Mouse (Mus musculus): ENCODE measurements around the gene Zfp706. TPM values are rescaled to one million over a fixed set of nuclear protein-coding genes. Genes with fewer than 3 reads are reported as not detected.
A peak's percentile ranks its signal among the peaks of the same experiment; 100 is the strongest.

The Zfp706 gene
- polyA plus RNA-seq, 1 experiment from 2014 or later: 475 TPM

DNA sequence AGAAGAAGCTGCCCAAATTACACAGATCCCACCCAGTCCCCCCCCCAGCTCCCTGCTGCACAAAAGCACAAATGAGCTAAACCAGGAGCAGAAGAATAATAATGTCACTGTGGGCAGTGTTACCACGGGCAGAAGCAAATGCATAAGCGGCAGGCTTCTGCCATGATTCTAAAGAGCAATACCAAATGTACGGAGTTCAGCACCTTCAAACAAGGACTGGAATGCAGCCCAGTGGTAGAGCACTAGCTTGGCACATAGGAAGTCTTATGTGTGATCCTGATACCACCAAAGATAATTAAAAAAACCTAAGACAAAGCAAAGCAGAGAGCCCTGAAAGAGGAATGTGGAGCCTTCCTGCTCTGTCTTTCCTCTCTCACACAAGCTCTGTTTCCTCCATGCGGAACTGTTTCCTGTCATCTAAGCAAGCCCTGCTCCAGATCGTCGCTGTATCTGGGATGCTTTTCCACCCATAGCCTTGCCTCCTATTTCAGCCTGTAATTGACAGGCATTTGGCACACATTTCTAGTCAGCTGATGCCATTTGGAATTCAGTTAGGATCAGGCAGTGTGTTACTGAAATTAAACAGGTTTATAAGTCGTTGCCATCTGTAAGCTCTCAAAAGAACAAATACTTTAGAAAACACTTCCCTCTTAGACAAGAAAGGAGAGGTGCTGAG lies 29.0 kb upstream of the Zfp706 start:
- Histone ChIP-seq H3K27ac (peak overlapping the region; percentile 59; the same call in 1 of the 2 replicates), H3K27me3 (no peaks in the 10 kb centered on the region), H3K9me3 (no peaks in the 10 kb centered on the region), H3K4me1 (replicated peaks) (peaks cover 16% of the 10 kb centered on the region; the same call in 1 of the 2 replicates), H3K9ac (replicated peaks) (no peak overlapping the region), H3K36me3 (no peaks in the 10 kb centered on the region), H3K4me3 (replicated peaks) (no peak overlapping the region), H3K4me2 (no peak overlapping the region)
- 0 out of 2 replicates have a peak, but pooled peaks have one; percentile 54 for ATAC-seq (ENCODE audit: insufficient number of reproducible peaks, insufficient read depth, low FRiP score, low TSS enrichment, low read depth)
- WGBS: 50% methylated on average over 7 of the region's 7 CpGs

DNA sequence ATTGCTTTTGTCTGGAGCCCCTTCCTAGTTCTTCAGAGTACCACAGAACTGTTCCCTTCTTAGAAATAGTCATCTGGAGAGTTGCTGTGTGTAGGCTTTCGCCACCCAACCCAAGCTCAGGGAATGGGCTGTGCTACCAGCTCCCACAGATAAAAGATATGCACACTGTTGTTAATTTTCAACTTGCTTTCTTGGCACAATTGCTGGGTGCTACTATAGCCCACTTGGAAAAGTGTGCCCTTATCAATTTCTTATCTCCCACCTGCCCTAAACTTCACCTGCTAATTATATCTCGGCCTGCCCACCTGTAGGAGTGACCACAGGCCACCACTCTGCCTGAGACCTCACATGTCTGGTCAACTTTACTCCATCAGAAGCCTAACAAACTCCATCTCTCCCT lies 26.6 kb upstream of the Zfp706 start:
- WGBS: 87% methylated on average over 2 of the region's 2 CpGs
- Histone ChIP-seq H3K4me3 (replicated peaks) (no peak overlapping the region), H3K27me3 (no peaks in the 10 kb centered on the region), H3K36me3 (no peaks in the 10 kb centered on the region), H3K9ac (replicated peaks) (no peak overlapping the region), H3K9me3 (no peaks in the 10 kb centered on the region), H3K4me2 (no peak overlapping the region), H3K27ac (no peak overlapping the region), H3K4me1 (replicated peaks) (peaks cover 21% of the 10 kb centered on the region; the same call in 1 of the 2 replicates)
- no peak for ATAC-seq (ENCODE audit: insufficient number of reproducible peaks, insufficient read depth, low FRiP score, low TSS enrichment, low read depth)

DNA sequence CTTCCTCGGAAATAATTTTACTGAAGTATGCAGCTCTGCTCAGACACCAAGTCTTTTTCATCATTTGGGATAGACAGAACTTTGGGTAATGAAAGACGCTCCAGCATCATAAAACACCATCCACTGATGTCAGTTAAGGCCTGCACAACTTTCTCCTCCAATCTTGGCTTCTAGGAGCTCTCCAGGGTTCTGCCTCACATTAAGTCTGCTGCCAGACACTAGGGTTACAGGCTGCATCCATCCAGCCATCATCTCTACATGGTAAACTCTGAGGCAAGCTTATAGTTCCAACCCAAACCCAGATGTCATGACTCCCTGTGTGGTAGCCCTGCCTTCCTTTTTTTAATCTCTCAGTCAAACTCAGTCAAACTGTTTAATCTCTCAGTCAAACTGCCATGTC lies 25.9 kb upstream of the Zfp706 start:
- Histone ChIP-seq H3K4me2 (no peak overlapping the region), H3K27ac (no peak overlapping the region), H3K36me3 (no peaks in the 10 kb centered on the region), H3K4me3 (replicated peaks) (no peak overlapping the region), H3K9me3 (no peaks in the 10 kb centered on the region), H3K27me3 (no peaks in the 10 kb centered on the region), H3K9ac (replicated peaks) (no peak overlapping the region), H3K4me1 (replicated peaks) (peaks cover 21% of the 10 kb centered on the region; the same call in 1 of the 2 replicates)
- 69% methylated on average over 2 of the region's 2 CpGs for WGBS
- no peak for ATAC-seq (ENCODE audit: insufficient number of reproducible peaks, insufficient read depth, low FRiP score, low TSS enrichment, low read depth)

DNA sequence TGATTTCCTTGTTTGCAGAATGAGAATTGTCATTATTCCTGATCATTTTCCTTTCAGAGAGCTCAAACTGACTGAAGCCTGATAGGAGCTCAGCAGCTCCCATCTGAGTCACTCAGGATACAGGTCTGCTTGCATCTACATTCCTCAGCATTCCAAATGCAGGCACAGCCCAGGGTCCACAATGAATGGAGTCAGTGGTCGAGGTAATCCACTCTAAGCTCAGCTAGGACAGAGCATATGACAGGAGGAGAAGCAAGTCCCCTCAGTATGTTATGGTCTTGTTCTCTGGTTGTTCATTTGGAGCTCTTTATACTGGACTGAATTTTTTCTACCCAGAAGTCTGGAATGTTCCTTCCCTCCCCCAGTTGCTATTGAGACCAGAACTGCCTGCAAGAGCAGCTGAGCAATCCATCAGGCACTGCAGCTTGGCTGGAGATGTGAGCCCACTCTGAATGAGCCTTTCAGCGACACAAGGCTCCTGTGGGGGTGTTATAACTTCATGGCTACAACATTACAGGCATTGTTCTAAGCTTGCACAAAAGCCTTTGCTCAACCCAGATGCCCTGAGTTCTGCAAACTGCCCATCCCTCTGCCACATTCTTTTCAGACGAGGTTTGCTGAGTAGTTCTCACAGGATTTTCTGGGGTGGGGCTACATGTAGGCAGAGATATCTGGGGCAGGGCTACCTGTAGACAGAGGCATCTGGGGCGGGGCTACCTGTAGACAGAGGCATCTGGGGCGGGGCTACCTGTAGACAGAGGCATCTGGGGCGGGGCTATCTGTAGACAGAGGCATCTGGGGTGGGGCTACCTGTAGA lies 24.0 kb upstream of the Zfp706 start:
- no peak for ATAC-seq (ENCODE audit: insufficient number of reproducible peaks, insufficient read depth, low FRiP score, low TSS enrichment, low read depth)
- peak overlapping the region; percentile 56; the same call in 1 of the 2 replicates for H3K27ac ChIP-seq
- WGBS: 43% methylated on average over 6 of the region's 6 CpGs

DNA sequence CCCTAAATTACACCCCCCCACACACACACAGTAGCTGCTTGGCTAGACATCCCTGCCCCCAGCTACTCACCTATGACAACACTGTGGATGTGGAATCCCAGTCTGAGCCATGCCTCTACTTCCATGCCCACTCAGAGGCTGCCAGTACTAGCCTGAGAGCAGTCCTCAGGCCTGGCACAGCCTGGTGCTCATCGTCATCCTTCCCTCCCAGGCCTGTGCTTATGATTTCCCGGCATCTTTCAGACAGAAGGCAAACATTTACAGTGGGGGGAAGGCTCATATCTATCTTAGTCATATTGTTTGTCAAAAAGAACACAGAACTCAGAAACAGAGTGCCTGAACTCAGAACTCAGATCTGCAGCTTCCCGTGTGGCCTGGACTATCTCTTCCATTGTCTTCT lies 23.4 kb upstream of the Zfp706 start:
- 87% methylated on average over 3 of the region's 3 CpGs for WGBS
- Histone ChIP-seq H3K4me2 (no peak overlapping the region), H3K4me3 (replicated peaks) (no peak overlapping the region), H3K9ac (replicated peaks) (no peak overlapping the region), H3K27ac (0 out of 2 replicates have a peak overlapping the region, but pooled peaks have one; percentile 56), H3K27me3 (no peaks in the 10 kb centered on the region), H3K4me1 (replicated peaks) (peaks cover 8% of the 10 kb centered on the region; the same call in 1 of the 2 replicates), H3K9me3 (no peaks in the 10 kb centered on the region), H3K36me3 (no peaks in the 10 kb centered on the region)
- ATAC-seq (ENCODE audit: insufficient number of reproducible peaks, insufficient read depth, low FRiP score, low TSS enrichment, low read depth): no peak

More for the DNA sequence above, 24.0 kb upstream of the Zfp706 start:
- no peaks in the 10 kb centered on the region for H3K27me3 ChIP-seq
- H3K9ac ChIP-seq (replicated peaks): no peak overlapping the region
- no peak overlapping the region for H3K4me2 ChIP-seq
- no peaks in the 10 kb centered on the region for H3K36me3 ChIP-seq
- H3K4me3 ChIP-seq (replicated peaks): no peak overlapping the region
- no peaks in the 10 kb centered on the region for H3K9me3 ChIP-seq
- peaks cover 13% of the 10 kb centered on the region; the same call in 1 of the 2 replicates for H3K4me1 ChIP-seq (replicated peaks)

DNA sequence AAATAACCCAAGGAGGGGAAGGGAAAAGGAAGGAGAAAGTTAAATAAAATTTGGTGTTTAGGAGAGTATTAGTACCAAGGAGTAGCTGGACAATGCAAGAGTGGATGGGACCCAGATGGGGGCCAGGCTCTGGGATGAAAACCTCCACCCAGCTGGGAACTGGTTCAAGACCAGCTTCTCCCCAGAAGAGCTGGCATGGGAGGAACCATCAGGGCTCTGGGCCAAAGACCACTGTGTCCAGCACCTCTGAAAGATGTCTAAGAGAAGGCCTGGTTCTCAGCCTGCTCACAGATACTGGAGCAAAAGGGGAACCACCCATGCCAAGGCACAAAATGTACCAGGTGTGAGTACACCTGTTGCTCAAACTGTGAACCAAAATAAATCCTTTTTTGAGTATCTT lies 20.4 kb upstream of the Zfp706 start:
- Histone ChIP-seq H3K36me3 (no peaks in the 10 kb centered on the region), H3K4me2 (no peak overlapping the region), H3K9ac (replicated peaks) (no peak overlapping the region), H3K4me3 (replicated peaks) (no peak overlapping the region), H3K27me3 (no peaks in the 10 kb centered on the region), H3K4me1 (replicated peaks) (peaks cover 8% of the 10 kb centered on the region; the same call in 1 of the 2 replicates), H3K9me3 (no peaks in the 10 kb centered on the region), H3K27ac (no peak overlapping the region)
- ATAC-seq (ENCODE audit: insufficient number of reproducible peaks, insufficient read depth, low FRiP score, low TSS enrichment, low read depth): no peak

DNA sequence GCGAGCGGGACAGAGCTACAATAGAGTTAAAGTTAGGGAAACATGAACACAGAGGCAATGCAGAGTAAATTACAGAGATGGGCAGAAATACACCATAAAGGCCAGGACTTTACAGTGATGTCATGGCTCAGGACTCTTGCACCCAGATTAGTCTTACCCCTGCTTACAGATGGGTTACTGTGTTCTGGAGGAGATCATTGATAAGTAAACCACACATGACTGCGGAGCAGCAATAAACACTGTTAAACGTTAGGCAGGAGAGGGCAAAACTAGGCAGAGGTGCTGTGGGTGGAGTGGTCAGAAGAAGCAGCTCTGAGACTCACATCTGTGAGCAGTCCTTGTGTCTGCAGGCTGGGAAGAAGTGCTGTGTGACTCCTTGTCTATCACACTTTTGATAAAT lies 18.9 kb upstream of the Zfp706 start:
- Histone ChIP-seq H3K9me3 (no peaks in the 10 kb centered on the region), H3K4me1 (replicated peaks) (peaks cover 3% of the 10 kb centered on the region; the same call in 1 of the 2 replicates), H3K4me3 (replicated peaks) (no peak overlapping the region), H3K27ac (no peak overlapping the region), H3K27me3 (no peaks in the 10 kb centered on the region), H3K9ac (replicated peaks) (no peak overlapping the region), H3K4me2 (no peak overlapping the region), H3K36me3 (no peaks in the 10 kb centered on the region)
- no peak for ATAC-seq (ENCODE audit: insufficient number of reproducible peaks, insufficient read depth, low FRiP score, low TSS enrichment, low read depth)
- 70% methylated on average over 4 of the region's 4 CpGs for WGBS

DNA sequence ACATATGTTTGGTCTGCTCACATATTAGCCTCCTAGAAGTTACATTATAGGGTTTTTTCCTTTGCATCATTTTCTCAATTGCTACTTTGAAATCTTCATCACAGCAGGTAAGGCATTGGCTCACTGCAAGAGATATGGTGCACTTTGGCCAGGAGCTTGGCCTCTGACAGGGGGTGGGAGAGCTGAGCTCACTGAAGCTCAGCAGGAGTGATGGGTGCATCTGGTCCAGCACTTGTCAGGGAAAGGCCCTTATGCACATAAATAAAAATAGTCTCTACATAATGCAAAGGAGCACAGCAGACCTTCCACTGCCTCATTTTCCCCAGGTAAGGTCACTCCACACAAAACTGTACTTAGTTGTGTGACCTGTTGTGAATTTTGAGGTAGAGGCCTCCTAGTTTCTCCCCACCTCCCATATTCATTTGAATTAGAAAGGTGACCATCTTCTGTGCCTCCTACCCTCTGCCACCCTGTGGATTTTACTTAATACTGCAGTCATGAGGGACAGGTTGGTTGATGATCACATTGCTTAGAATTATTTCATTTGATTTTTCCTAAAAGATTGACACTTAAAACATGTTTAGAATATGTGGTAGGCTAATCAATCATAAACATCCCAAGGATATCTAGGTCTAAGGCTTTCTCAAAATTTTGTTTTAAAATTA lies 13.1 kb upstream of the Zfp706 start:
- no peak overlapping the region for H3K4me3 ChIP-seq (replicated peaks)
- ATAC-seq (ENCODE audit: insufficient number of reproducible peaks, insufficient read depth, low FRiP score, low TSS enrichment, low read depth): no peak
- no peaks in the 10 kb centered on the region for H3K4me1 ChIP-seq (replicated peaks)
- no peaks in the 10 kb centered on the region for H3K36me3 ChIP-seq
- H3K9me3 ChIP-seq: no peaks in the 10 kb centered on the region
- no peak overlapping the region for H3K4me2 ChIP-seq
- no peak overlapping the region for H3K9ac ChIP-seq (replicated peaks)
- H3K27ac ChIP-seq: no peak overlapping the region
- no peaks in the 10 kb centered on the region for H3K27me3 ChIP-seq

DNA sequence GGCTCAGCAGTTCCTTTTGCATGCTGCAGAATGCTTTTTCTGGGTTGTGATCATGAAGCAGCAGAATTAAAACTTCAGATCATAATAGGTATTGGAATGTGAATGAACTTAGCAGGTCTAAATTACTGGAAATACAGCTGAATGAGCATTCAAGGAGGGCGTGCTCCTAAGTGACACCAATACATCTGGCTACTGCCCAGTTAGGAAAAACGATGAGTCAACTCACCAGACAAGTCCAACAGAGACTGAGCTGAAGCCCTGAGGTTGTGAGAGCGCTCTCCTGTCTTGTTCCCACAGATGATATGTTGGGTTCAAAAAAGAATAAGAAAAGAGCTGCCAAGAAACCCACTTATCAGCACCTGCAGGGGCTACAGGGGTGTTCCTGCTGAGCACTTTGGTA lies 11.9 kb upstream of the Zfp706 start:
- Histone ChIP-seq H3K4me2 (no peak overlapping the region), H3K9me3 (no peaks in the 10 kb centered on the region), H3K27ac (no peak overlapping the region), H3K4me1 (replicated peaks) (no peaks in the 10 kb centered on the region), H3K9ac (replicated peaks) (no peak overlapping the region), H3K36me3 (no peaks in the 10 kb centered on the region), H3K4me3 (replicated peaks) (no peak overlapping the region), H3K27me3 (no peaks in the 10 kb centered on the region)
- ATAC-seq (ENCODE audit: insufficient number of reproducible peaks, insufficient read depth, low FRiP score, low TSS enrichment, low read depth): no peak
- WGBS: 77% methylated on average over 3 of the region's 3 CpGs

DNA sequence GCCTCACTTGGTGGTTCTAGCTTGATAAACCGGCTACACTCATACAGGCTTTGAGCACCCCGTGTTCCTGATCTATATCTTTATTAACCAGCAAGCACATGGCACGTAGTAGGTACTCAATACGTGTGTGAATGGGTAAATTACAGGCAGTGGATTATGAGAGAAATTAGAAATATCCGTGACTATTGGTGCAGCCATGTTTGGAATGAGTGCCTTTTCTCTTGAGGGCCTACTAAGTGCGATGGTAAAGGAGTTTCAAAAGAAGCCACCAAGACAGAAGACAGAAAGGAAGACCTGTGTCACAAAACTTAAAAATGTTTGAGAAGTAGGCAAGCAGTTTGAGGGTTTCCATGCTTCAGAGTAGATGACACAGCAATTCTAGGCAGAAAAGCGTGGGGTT lies 4.3 kb upstream of the Zfp706 start:
- Histone ChIP-seq H3K27me3 (no peaks in the 10 kb centered on the region), H3K9me3 (no peaks in the 10 kb centered on the region), H3K9ac (replicated peaks) (no peak overlapping the region), H3K27ac (no peak overlapping the region), H3K4me1 (replicated peaks) (peaks cover 4% of the 10 kb centered on the region), H3K4me3 (replicated peaks) (no peak overlapping the region), H3K36me3 (no peaks in the 10 kb centered on the region), H3K4me2 (no peak overlapping the region)
- WGBS: 91% methylated on average over 7 of the region's 7 CpGs
- no peak for ATAC-seq (ENCODE audit: insufficient number of reproducible peaks, insufficient read depth, low FRiP score, low TSS enrichment, low read depth)

DNA sequence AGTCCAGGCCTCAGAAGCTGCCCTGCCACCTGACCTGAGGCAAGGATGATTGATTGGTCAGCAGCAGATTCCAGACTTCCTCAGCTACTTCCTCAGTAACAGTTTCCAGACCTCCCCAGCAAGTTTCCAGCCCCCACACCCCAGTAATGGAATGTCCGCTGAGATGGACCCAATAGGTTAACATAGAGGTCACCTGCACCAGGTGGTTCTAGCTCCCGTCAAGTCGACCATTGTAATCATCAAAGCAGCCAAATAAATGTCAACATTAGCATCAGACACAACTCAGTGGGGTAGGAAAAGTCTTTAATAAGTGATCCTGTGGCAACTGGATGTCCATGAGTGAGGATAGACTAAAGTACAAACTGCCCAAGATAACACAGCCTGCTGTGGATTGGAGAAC lies 3.7 kb upstream of the Zfp706 start:
- no peak overlapping the region for H3K27ac ChIP-seq
- 37% methylated on average over 3 of the region's 3 CpGs for WGBS
- no peaks in the 10 kb centered on the region for H3K27me3 ChIP-seq
- no peak overlapping the region for H3K4me2 ChIP-seq
- H3K4me3 ChIP-seq (replicated peaks): no peak overlapping the region
- no peaks in the 10 kb centered on the region for H3K9me3 ChIP-seq
- H3K36me3 ChIP-seq: no peaks in the 10 kb centered on the region
- H3K4me1 ChIP-seq (replicated peaks): peaks cover 4% of the 10 kb centered on the region
- no peak for ATAC-seq (ENCODE audit: insufficient number of reproducible peaks, insufficient read depth, low FRiP score, low TSS enrichment, low read depth)
- H3K9ac ChIP-seq (replicated peaks): no peak overlapping the region

All from limb, embryonic 12.5 days (tissue).